Mouse (Mus musculus) gastrocnemius, postnatal 4 days (tissue): ENCODE measurements at regions not wholly inside any gene's neighbourhood (a gene's known extent, or its start where the extent isn't known, plus 50 kb on each side); places are given as distances from the start of the nearest gene placed in this dataset.
"Not testable (repeated sequence)": the region's sequence is repeated elsewhere in the genome, so short reads cannot be mapped to it uniquely, and the experiment has no call there.

Experiments
- DNase-seq, 2 experiments: peaks; one replicate each; pipeline ENCODE4 v3.0.0; 2021 to 2022; ENCODE audit warnings: low spot score in 2 of 2, mixed read lengths in 2 of 2

DNA sequence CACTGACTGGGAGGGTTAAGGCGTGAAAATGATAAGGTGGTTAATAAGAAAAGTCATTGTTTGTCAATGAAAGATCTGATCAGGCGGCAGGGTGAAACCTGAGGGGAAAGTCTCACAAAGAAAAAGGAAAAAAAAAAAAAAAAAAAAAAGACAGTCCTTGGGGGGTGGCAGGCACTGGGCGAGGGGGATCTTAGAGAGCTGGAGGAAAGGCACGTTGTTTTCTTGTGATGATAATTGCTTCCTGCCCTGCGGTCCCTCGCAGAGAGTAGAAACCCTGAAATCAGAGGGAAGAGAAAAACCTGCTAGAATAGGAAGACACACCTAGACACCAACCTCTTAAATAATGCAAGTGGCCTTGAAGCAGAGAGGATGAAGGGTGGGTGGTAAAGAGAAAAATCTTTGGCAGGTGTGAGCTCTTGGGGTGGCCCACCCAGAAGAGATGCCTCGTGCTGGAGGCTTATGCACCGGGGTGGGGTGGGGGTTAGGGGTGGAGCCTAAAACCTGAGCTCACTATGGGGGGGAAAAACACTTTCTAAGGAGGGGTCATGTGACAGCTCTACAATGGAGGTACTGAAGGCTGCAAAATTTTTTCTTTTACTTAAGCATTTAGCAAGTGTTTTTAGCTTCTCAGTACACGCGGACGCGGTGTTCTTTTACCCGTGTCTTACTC lies 294.0 kb upstream of the Arglu1 start:
- DNase-seq: no peak

DNA sequence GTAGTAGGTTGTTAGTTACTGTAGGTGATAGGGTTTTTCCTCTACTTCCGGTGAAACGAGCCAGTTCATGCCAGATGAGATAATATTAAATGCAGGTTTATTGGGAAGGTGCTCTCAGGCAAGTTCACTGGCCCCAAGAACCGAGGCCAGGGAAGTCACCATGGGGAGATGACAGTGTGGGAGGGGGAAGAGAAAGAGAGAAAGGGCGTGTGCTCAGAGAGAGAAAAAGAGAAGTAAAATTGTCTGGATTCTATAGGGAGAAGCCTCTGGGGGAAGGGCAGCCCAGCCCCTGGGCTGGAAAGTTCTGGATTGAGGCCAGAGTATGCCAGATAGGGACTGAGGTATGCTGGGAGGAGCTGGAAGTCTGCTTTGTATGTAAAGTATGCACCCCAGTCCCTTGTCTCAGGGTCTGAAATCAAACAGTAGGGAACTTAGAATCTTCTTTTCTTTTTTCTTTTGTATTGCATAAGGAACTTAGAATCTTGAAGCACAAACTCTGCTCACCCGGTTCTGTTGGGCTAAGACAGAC lies 292.9 kb upstream of the Arglu1 start:
- DNase-seq: no peak

DNA sequence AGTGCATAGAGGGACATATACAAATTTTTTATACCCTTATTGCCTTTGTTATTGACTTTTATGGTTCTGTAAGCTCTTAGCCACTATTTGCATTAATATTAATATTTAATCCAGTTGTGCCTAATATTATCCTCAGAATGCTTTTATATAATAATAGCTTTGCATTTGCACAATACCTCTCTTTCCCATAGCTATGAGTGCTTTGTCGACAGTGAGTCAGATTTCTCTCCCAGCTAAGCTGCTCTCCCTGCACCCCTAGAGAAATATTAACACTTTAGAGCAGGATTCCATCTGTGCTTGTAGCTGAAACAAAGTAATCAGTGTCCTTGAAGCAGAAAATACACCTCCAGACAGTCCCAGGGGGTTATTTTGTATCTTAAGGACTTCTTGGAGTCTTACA lies 288.6 kb upstream of the Arglu1 start:
- no peak for DNase-seq

DNA sequence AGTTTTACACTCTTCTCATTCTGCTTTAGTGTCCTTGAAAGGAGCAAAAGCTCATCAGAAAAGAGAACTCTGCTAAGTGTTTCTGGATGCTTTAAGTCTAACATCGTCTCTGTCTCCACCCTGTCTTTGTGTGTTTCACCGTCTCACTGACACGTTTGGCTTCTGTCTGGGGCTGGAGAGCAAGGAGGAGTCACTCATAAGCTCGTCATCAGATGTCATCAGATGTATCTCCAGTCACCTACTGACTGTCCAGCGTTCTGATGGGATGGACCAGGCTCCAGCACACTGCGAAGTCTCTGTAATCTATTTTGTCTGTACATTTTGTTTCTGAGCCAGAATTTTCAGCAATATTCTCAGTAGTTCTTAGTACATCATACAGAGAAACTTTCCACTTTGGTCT lies 283.4 kb upstream of the Arglu1 start:
- no peak for DNase-seq

- DNase-seq: no peak
These were observed 283.0 kb upstream of the Arglu1 start for GRCm38 (mm10) chr8:8973334-8973733.

DNA sequence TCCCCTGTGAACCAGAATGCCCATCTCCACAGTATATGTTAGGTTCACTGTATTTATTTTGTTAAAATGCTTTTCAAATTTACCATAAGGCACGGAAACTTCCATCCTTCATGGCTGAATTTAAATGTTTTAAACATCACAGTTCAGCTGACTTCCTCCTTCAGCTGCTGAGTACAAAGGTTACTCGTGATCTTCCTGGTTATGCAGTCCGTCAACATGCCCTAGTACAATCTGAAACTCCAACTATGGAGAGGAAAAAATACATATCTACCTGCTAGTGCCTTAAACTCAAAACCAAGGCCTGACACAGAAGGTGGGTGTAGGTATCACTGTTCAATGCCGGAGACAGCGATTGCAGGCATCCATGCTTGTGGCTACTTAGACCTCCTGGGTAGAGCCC lies 280.5 kb upstream of the Arglu1 start:
- no peak for DNase-seq

DNA sequence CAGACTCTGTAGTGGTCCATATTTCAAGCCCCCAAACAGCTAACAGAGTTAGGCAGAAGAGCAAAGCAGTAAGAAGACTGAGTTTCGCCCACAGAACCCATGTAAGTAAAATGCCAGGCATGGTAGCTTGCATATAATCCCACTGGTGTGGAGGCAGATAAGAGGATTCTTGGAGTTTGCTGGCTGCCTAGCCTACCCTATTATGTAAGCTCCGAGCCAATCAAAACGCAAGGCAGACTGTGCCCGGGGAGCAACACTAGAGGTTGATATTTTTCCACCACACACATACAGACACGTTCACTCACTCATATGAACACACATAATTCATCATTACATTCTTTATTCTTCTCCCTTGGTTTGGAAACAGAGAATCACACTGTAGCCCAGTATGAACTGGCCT lies 280.0 kb upstream of the Arglu1 start:
- no peak for DNase-seq

DNA sequence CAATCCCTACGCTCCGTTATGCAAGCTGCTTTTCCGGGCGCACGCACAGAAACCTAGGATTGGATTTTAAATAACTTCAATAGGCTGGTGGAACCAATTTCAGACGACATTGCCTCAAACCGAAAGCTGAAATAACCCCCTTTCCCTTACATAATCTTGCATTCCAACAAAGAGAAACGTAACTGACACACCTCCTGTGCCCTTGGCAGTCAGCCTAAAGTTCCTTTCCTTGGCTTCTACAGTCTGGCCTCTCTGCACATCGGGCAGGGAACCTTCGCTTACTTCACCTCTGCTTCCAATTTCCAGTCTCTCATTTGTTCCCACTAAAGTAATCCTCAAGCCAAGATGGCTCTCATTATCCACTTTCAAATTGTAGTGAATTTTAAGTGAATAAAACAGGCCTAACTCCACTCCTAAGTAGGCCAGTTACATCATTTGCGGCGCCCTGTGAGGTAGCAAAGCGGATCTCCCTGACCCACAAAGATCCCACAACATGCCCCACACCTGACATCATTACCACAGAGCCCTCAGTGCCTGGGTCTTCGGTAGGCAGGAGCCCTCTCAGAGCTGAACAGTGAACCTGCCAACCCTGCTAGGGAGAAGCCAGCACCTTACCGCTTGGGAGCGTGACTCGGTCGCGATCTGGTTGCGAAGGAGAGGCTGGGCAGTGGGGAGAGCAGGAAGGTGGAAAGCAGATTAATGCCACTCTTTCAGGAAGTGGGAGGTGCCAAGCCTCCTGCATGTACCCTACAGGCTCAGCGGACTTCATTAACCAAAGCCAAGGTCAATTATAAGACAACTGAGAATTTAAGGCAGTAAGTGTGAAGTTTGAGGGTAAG lies 279.0 kb upstream of the Arglu1 start:
- DNase-seq: no peak

DNA sequence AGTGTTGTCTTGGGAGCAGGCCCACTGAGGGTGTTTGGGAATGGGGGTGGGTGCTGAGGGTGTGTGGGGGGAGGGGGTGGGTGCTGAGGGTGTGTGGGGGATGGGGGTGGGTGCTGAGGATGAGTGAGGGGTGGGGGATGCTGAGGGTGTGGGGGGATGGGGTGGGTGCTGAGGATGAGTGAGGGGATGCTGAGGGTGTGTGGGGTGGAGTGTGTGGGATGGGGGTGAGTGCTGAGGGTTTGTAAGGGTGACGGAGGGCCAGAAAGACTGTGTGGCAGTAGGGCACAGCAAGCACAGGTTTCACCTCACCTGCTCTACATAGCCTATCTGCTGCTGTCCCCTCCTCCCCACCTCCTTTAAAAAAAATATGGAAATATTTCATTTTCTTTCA lies 276.3 kb upstream of the Arglu1 start:
- no peak for DNase-seq

- no peak for DNase-seq
These were observed 275.8 kb upstream of the Arglu1 start for GRCm38 (mm10) chr8:8965983-8966657.

DNA sequence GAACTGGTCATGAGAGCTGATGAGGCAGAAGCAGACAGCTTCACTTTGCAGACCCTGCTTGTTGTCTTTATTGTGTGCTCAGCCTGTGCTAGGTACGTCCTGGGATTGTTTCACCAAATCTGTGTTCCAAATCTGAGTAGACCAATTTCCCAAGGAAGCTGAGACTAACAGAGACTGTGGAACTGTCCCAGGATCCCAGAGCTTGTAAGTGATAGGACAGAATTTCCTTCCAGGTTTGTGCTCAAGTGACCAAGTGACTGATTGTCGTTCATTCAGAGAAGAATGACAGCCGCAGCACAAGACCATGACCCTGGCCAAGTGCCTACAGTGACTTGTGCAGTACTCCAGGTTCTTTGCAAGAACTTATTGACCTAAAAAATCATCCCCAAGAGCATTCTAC lies 269.9 kb upstream of the Arglu1 start:
- no peak for DNase-seq

- DNase-seq: no peak
These were observed 269.4 kb upstream of the Arglu1 start for GRCm38 (mm10) chr8:8959787-8960093.

GRCm38 (mm10) chr8:8959021-8959786 lies 268.9 kb upstream of the Arglu1 start:
- DNase-seq: no peak

- DNase-seq: not testable (repeated sequence)
These were observed 267.8 kb upstream of the Arglu1 start for GRCm38 (mm10) chr8:8958140-8958539.

GRCm38 (mm10) chr8:8952212-8952611 lies 261.9 kb upstream of the Arglu1 start:
- no peak for DNase-seq

DNA sequence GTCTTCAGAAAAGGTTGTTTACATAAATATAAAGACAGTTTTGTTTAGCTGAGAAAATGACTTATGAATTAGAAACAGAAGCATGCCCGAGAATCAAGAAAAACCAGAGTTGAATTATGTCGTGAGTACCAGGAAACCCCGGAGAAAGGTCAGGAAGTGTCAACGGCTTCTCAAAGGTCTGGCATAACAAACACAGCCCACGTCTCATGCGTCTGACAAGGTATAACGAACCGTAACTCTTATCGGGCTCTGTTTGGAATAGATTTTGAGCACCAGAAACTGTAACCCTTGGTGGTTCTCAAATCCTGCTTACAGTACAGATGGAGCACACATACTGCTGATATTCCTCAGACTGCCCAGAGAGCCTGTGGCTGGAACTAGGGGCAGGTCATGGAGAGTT lies 260.9 kb upstream of the Arglu1 start:
- DNase-seq: no peak

DNA sequence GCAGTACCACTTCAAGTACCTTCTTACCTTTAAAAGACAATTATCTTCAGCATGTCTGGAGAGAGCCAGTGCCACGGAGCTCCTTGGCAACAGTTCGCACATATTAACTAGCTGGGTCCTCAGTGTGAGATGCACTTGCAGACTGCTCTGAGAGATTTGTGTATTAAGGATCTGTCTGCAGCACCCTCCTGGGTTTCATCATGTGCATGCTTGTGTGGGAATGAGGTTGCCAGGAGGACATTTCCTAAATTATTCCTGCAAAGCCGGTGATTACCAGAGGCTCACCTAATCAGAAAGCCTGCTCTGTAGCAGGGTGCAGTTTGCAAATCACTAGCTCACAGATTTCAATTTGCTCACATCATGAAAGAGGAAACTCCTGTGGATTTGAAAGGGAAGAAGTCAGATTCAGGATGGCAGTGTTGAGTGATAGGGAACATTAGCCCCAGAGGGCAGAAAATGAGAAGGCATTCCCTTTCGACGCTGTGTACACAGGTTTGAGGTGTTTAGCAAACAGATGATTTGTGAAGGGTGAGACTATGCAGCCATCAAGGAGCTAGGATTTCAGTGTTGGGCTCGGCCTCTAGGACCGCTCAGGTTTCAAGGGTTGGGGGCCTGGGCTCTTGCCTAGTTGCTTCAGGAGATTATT lies 257.3 kb upstream of the Arglu1 start:
- DNase-seq: no peak

GRCm38 (mm10) chr8:8942991-8943390 lies 252.7 kb upstream of the Arglu1 start:
- no peak for DNase-seq

DNA sequence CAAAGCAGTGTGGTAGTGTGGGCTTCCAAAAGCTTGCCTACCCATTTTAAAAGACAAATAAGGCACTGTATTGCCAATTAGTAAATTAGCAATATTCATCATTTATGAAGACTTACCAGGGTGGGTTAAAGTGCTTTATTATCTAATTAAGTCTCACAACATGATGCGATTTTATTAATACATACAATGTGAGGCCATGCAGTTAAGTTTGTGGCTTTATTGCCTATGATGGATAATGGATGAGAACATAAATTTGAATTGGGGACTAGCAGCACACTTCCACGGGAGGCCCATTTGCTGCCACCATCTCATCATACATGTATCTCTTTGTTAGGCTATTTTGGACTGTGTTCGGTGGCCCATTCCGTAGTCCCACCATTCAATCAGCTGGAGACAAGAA lies 250.6 kb upstream of the Arglu1 start:
- no peak for DNase-seq

GRCm38 (mm10) chr8:8938536-8938935 lies 248.2 kb upstream of the Arglu1 start:
- DNase-seq: no peak

DNA sequence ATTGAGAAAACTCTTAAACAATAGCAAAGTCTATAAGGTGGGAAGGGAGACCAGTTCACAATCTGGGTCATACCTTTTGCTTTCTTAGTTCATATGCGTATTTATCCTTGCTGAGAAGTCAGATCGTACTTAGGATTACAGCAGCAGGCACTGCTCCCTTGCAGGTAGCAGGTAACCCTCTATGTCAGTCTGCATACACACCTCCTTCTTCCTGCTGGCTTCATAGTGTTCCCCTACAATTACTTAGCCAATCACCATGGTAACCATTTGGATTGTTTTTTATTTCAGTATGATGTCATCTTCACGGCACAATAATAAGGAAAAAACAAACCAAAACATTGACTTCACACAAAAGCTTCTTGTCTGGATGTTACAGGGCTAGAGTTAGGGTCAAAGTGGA lies 242.1 kb upstream of the Arglu1 start:
- DNase-seq: no peak
